Mouse (Mus musculus): ENCODE results near the gene Ly6g6d. TPM values are rescaled to one million over a fixed set of nuclear protein-coding genes. Genes with fewer than 3 reads are reported as not detected.
"Not testable (repeated sequence)": the region's sequence is repeated elsewhere in the genome, so short reads cannot be mapped to it uniquely, and the experiment has no call there.

Gene Ly6g6d
- total RNA-seq, 2 experiments from 2014 or later = 0.43 TPM; not detected in 1

DNA sequence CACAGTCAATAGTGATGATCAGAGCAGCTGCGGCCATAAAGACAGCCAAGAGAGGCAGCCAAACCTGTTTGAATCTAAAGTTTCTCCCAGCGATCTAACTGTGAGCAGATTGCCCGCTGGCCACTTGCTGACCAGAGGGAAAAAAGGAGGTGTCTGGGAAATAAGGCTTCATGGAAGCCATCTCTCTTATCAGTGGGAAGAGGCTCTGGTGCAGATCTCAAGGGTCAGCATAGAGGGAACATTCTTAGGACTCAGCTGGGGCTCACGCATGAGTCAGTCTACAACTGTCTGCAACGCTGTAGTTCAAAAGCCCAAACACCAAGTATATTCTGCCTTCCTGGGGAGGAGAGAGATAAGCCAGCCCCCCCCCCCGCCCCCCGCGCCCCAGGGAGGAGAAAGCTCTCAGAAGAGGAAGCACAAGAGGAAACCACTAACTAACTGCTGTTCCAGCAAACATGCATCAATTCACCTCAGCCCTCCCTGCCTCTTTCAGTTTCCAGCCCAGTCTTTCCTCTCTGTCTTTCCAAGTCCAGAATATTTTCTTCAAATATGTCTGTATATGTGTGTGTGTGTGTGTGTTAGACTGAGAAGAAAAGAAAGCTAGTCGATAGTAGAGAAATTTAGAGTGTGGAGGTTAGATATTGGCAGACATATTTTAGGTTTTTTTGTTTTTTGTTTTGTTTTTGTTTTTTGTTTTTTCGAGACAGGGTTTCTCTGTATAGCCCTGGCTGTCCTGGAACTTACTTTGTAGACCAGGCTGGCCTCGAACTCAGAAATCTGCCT, 29.5 kb downstream of the Ly6g6d start:
- no peak for DNase-seq

DNA sequence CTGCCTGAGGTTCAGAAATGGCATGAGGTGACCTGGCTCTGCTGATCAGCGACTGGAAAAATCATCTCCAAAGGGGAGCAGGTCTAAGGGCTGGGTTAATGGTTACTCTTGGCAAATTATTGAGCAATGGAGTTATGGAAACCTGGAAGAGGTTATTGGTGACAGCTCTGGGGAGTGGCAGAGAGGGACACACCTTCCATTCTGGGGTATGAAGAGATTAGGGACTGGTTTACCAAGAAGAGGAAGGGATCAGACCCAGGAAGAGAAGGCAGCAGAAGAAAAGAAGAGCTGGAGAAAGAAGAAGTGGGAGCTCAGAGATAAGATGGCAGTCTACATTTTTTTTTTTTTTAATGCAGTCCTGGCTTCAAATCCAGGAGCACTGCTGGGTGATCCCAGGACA, 30.2 kb downstream of the Ly6g6d start:
- DNase-seq = no peak

DNA sequence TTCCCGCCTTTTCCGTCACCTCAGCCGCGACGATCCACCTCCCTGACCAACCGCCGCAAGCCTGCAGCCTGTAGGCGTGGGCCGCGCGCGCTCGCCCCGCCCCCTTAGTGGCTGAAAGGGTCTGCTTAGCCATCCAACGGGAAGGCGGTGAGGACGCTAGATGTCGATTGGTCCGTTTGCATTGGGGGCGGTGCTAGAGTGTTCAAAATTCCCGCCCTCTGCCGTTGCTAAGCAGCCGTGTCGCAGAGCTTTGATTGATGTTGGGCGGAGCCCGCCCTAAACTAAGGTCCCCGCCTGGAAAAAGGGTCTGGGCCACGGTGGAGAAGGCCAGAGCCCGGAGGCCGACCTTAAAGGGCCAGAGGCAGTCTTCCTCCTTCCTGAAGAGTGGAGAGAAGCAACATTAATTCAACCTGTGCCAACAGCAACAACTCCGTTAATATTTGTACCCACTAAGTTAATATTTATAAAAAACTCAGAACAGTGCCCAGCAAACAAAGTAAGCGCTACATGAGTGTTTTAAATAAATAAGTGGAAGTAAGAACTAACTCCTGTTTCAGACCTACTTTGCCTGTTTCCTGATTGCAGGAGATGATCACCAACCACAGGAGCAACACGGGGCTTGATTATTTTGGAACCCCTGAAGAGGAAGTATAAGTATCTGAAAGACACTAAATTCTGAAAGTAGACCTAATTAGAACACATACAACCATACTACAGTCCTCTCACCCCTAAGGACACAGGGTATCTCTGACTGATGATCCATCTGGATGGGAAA, 31.0 kb downstream of the Ly6g6d start, which contains the start of gene Msh5:
TSS of gene Msh5 (minus strand) at position 65 of the 775 bp plus-strand sequence.
- DNase-seq = peak; percentile 96 to 97

DNA sequence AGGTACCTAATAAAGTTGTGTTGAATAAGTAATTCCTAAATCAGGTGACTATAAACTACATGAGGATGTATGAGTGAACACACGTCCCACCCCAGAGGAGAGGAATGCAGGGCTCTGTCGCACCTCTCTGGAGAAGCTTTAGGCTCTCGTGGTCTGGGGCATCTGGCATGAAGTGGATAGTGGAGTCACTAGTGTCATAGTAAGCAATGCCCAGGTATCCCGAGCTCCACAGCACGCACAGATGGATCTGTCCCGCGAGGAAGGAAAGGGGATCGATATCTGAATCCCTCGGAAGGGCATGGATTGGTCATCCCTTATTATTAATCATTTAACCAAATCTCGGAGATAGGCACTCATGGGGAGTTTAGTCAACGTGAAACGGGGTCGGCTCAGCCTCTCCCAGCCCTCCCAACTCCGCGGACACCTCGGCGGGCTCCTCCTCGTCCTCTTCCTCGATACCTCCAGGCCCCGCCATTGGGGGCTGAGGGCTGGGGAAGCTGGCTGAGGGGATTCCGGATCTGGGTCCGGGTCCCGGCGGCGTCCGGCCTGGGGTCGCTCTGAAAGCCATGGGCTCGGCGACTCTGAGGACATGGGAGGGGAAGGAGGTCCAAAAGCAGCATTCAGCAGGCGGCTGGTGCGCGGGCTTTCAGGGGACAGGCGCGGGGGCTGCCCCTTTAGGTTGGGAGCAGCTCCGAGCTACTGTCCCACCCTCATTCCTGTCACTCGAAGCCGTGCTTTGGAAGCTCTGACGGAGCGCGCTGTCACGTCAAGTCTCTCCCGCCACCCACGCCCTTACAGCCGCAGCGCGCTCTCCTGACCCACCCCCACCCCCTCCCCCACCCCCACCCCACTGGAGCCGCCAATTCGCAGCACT, 31.8 kb downstream of the Ly6g6d start:
- DNase-seq = no peak

DNA sequence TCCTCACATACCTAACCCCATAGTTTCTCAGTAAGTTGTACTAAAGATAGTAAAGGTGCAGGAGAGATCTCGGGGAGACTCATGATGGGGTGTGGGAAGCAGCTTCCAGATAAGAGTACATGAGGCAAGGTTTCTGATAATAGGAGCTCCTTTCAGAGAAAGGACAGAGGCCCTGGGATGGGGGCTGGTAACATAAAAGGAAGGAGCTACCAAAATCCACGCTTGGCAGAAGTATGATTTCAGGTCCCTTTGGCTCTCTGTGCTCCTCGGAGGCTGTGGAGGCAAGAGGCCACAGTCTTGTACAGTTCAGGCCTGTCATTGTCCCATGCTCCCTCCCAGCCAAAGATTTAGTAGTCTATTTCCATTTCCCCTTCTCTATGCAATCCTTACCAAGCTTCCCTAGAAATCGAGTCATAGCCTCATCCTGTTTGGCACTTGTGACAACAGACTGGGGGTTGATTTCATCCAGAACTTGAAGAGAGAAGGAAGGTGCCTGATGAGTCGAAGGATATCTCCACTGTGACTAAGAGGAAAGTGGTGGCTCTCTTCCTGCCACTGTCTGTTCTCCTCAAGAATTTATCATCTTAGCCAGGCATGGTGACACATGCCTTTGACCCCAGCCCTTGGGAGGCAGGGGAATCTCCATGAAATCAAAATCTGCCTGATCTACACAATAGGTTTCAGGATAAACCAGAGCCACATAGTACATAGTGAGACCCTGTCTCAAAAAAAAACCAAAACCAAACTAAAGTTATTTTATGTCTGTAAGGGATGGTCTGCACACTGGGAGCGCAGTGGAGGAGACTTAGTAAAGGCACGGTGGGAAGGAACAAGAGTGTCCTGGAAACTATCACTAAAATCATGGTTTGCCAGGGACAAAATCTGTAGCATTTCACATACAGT, 32.7 kb downstream of the Ly6g6d start:
- DNase-seq = no peak

DNA sequence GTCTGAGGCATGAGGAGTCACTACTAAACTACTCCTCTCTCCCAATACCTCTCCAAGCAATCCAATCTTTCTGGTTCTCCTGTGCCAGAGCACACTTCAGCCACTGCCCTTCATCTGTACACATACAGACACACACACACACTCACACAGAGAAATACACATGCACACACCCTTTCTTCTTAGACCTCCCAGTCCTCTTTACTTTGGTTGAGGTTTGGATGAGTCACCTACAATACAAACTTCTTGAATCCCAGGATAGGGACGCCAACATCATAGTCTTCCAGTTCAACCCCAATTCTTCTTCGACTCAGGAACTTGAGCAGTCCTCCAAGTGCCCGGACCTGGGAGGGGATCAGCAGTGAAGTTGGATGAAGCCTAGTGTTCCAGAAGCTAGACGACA, 34.1 kb downstream of the Ly6g6d start:
- DNase-seq = no peak

DNA sequence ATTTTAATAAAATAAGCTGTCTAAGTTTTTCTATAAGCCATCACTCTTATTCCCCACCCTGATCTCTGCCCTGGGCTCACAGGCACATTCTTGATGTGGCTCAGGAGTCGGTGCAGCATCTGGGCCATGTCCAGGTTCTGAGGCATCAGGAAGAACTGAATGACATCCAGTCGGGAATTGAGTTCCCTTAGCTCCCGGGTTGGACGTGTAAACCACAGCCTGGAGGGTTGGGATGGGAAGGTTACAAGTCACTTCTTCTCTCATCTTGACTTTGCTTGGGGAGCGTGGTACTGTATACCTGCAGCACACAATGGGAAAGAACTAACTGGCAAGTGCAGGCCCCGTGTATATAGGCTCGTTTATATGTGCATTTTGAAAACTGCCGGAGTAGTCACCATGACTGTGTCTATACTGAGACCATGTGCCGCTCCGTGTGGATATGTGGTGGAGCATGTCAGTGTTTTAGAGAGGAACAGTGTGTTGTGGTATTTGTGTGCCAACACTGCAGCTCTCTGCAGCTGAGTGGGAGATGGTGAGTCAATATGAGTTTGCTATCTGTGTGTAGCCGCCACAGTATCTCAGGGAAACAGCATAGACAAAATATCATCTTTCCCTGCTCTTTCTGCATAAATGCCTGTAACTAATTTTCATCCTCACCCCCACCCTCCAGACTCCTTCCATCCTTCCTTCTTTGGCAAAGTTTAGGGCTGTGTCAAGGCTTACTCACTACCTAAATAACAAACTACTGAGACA, 38.6 kb downstream of the Ly6g6d start:
- no peak for DNase-seq

DNA sequence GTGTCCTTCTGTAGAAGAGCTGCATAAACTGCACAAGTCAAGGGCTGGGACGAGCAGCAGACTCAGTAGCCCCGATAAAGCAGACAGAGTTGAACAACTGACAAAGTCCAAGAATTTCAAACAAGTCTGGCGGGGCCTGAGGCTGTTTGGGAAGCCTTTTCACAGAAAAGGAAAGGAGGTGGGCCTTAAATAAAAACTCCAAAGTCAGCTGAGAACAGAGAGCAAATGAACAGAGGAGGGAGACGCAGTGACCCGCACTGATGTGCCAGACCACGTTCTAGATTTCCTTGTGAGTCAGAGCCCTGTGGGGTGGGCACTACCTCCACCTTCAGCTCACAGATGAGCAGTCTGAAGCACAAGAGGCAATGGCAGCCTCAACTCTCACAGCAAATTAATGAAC, 43.0 kb downstream of the Ly6g6d start:
- DNase-seq = no peak

DNA sequence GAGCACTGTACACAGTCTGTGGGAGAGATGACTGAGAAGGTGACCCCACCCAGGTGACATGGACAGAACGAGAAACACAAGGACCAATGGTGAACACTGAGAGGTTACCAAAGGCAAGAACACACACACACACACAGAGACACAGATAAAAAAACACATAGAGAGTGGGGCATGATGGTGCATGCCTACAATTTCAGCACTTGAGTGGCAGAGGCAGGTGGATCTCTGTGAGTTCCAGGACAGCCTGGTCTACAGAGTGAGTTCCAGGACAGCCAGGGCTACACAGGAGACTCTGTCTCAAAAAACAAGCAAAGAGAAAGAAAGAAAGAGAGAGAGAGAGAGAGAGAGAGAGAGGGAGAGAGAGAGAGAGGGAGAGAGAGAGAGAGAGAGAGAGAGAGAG, 44.2 kb downstream of the Ly6g6d start:
- not testable (repeated sequence) for DNase-seq

DNA sequence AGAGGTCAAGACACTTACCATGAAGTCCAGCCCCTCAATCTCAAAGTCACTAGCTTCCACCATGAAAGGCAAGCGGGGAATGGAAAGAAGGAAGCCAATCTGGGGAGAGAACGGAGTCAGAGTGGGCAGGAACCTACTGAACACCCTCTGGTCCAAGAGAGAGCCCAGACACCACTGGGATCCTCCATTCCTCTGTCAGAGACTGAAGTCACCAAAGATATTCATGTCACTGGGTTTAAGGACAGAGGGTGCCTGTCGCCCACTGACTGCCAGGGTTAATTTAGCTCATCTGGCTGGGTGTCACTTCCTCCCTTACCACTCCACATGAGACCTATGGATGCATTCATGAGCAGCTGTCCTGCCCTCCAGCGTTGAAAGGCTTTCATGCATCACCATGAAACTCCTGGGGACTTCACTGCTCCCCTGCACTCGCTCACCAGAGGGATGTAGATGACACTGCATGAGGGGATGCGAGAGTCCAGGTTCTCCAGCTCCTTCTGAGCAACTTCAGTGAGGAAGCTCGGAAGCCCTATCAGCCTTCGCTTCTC, 45.5 kb downstream of the Ly6g6d start:
- DNase-seq = no peak

DNA sequence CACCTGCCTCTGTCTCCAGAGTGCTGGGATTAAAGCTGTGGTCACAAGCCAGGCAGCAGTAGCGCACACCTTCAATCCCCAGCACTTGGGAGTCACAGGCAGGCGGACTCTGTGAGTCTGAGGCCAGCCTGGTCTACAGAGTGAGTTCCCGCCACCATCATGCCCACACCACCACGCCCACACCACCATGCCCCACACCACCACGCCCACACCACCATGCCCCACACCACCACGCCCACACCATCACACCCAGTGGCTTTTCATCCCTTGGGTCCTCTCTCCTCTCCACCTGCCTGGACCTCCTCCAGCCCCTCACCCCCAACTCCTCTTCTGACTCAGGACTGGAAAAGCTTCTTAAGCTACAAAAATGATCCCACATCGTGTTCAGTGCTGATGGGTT, 46.0 kb downstream of the Ly6g6d start:
- DNase-seq = no peak

DNA sequence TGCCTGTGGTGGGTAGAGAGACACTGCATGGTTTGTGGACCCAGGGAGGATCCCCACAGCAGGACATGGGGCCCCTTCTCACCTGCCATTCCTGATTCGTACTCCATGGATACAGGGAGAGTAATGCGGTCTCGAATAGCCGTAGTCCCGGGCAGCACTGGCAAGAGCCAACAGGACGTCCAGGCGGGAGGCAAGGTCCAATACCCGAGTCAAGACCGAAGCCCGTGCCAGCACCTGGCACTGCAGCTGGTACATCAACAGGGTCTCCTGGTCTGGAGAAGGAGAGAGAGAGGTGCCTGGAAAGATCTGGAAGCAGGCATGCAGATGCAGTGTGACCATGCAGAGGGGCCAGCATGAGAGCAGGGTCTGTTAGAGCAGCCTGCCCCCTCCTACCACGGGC, 46.6 kb downstream of the Ly6g6d start:
- no peak for DNase-seq

DNA sequence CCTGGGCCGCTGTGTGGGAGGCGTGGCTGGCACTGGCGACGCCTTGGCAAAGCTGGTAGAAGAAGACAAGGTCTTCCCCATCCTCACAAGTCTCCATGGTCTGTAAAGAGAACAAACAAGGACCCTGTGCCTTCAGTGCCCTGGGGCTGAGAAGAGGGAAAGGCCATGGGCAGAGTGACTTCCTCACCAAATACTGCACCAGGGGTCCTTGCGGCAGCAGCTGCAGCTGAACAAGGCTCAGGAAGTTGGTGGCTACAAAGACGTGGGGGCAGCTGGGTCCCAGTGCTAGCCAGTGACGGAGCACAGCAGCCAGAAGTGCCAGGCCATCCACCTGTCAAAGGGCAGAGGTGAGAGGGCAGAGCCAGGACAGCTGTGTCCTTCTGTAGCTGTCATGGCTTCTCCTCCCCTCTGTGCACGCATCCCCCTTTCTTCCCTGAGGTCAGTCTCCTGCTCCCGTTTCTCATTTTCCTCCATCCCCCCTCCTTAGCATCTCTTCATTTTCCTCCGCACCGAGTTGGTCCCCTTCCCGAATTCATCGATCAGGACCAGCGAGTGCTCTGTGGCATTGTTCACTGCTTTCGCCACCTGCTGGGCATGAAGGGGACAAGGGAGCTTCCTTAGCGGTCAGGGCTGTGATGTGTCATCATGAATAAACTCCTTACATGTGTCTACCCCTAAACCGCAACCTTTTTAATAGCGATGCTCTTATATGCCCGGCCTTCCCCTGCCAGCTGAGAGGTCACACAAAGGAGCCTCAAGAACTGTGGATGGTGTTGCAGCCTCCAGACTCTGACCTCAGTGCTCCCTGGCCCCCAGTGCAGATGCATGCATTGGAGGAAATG, 48.0 kb downstream of the Ly6g6d start:
- DNase-seq = peak in 1 of 2 experiments; percentile 40

DNA sequence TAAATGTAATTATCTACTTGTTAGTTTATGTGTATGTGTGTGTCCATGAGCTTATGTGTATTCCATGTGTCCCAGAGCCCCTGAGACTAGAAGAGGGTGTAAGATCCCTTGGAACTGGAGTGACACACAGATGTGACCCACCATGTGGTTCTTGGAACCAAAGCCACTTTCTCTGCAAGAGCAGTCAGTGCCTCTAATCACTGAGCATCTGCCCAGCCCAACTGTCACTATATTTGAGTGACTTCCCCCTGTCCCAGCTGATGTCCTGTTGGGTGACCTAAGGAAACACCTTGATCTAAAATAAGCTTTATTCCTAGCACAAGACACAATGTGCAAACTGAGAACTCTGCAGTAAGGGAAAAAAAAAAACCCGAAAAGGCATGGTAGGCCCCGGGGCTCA, 49.5 kb downstream of the Ly6g6d start:
- no peak for DNase-seq

DNA sequence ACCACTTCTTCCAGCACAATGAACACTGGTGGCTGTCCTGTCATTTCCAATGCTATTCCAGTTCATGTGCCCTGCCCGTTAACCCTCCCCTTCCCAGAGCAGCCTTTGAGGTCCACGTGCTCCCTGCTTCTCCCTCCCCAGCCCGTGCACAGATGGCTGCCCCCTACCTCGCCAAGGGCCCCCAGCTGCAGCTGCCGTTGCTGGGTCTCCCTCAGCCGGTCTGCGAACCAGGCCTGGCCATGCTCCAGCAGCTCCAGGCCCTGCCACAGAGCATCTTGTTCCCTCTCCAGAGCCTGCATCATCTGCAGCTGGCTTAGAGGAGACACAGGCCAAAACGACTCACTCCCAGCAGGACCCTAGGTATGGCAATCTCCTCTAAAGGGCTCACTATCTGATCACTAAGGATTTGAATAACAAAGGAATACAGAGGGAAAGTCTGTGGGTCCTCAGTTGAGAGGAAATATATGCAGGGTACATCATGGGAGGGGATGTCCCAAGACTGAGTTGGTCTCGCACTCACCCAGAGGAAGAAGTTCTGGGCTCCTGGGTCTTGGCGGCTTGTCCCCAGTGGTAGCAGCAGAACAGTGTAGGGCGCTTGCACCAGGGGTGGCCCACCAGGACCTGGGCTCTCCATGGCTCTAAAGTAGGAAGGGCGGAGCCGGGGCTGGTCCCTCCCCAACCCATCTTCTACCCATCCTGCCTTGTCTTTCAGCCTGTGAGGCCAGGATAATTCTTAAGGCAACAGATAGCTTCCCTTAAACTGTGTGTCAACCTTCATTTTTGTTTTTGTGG, 50.4 kb downstream of the Ly6g6d start, which contains the start of gene Sapcd1:
TSS of gene Sapcd1 (minus strand) at position 740 of the 792 bp plus-strand sequence.
- no peak for DNase-seq

DNA sequence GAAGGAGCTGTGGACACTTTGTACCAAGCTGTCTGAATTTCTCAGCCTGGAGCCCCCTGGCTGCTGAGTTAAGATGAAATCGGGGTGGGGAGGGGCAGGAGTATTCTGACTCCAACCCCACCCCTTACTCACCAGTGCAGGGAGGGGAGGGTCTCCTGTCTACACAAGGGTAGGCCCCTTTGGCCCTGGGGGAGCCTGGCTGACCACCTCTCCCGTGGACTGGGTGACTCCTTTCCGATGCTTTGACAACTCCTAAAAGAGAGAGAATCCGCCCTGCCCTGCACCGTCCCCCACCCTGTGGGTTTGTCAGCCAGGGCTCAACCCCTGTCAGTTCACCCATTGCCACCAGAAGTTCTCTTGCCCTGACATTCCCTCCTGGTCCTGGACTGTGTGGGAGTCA, 51.7 kb downstream of the Ly6g6d start:
- no peak for DNase-seq

DNA sequence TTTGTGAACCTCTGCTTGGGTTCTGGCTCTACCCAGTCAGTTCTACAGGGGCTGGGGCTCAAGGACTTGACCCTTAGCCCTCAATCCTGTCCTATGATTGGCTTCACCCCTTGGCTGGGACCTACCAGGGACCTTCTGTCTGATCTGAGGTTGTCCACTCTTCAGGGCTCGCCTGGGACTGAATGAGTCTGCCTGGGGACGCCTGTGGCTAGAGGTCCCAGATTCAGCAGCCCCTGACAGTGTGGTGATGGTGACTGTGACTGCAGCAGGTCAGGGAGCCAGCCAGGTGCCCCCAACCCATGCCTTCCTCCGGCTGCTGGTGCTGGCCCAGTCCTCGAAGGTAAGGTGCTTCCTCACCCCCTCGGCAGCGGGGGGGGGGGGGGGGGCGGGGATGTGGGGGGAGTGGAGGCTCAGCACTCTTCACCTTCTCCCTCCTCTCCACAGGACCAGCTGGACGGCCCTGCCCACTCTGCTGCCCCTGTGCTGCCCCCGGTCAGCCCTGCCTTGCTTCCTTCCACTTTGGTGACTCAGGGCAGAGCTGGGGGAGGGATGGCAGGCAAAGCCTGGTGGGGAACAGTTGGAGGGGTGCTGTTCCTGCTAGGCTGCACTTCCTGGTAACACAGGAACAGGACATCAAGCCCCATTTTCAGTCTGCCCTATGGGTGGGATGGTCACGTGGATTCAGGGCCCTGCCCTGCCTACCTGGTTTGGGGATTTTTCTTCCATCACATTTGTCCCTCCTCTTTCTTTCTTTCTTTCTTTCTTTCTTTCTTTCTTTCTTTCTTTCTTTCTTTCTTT, 53.0 kb downstream of the Ly6g6d start:
- DNase-seq = no peak

DNA sequence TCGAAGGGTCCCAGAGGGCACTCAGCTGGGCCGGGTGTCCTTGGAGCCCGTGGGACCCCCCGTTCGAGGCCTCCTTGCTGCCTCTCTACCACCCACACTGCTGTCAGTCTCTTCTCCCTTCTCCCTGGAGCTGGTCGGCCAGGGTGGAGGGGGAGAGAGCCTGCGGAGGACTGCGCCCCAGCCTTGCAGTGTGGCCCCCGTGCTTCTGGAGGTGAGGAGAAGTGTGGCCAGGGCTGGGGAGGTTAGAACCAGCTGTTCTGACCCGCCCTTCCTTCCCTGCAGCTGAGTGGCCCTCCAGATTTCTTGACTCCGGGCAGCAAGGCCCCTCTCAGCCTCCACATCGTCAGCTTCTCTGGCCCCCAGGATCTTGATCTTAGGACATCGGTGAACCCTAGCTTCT, 53.6 kb downstream of the Ly6g6d start:
- DNase-seq = no peak
